Mouse (Mus musculus) forebrain, embryonic 12.5 days (tissue): ENCODE measurements around the gene Apbb2. TPM values are rescaled to one million over a fixed set of nuclear protein-coding genes. Genes with fewer than 3 reads are reported as not detected.
A peak's percentile ranks its signal among the peaks of the same experiment; 100 is the strongest.

ENCODE experiments used
- ATAC-seq: fragments of 200-750 bp; cut with Nextera tagmentation; 2 replicates; pipeline ENCODE4 v1.8.0; 2017; ENCODE audit warnings: moderate TSS enrichment; ENCODE audit not compliant: low FRiP score
- H3K27ac ChIP-seq: fragments of 300-500 bp; sonication (generic); 2 replicates; pipeline ENCODE4 v1.5.1; 2016; ENCODE audit warnings: mild to moderate bottlenecking
- H3K27me3 ChIP-seq: fragments of 300-500 bp; sonication (generic); 2 replicates; pipeline ENCODE4 v1.6.1; 2016; ENCODE audit warnings: mild to moderate bottlenecking
- H3K36me3 ChIP-seq: fragments of 300-500 bp; sonication (generic); replicated peaks from 2 replicates; pipeline ENCODE4 v1.6.1; 2016; ENCODE audit warnings: mild to moderate bottlenecking
- H3K4me1 ChIP-seq: fragments of 300-500 bp; sonication (generic); 2 replicates; pipeline ENCODE4 v1.6.1; 2016
- H3K4me2 ChIP-seq: fragments of 300-500 bp; sonication (generic); 2 replicates; pipeline ENCODE4 v1.6.1; 2016; ENCODE audit warnings: mild to moderate bottlenecking, moderate library complexity
- H3K4me3 ChIP-seq: fragments of 300-500 bp; sonication (generic); replicated peaks from 2 replicates; pipeline ENCODE4 v1.5.1; 2016; ENCODE audit warnings: mild to moderate bottlenecking
- H3K9ac ChIP-seq: fragments of 300-500 bp; sonication (generic); 2 replicates; pipeline ENCODE4 v1.6.1; 2016; ENCODE audit warnings: mild to moderate bottlenecking
- H3K9me3 ChIP-seq: fragments of 300-500 bp; sonication (generic); 2 replicates; pipeline ENCODE4 v1.6.1; 2016
- WGBS: fragments of 180-500 bp; shearing (Covaris S2); methylation state at CpG from one replicate; pipeline ENCODE4 v1.1.7; 2016; 5-methylcytosine and 5-hydroxymethylcytosine counted together
- polyA plus RNA-seq: library from polyadenylated mRNA; unstranded; fragments of >200 nt; fragmentation: Nextera tagmentation; extraction: Ambion mirVana; gene quantifications from 2 replicates; pipeline ENCODE4 v1.2.1, GENCODE M21; 2016

Gene Apbb2
- 53.4 and 56.5 TPM in 2 replicates for polyA plus RNA-seq

DNA sequence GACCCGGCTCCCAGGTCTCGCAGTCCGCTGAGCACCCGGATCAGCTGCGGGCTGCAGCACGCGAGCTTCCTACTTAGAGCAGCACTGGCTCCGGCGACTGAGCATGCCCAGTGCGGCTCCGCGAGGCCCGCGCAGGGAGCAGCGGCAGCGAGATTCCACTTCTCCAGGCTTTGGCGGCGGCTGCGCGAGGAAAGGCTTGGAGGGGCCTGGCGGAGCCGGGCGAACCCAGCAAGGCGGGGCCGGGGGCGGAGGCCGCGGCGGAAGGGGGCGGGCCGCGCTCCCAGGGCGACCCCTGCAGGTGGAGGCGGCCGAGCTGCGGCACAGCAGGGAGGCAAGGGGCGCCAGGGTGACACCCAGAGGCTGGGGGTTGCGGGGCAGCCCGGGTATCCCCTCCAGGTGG is at the start of gene Apbb2:
Apbb2 (minus strand) TSS at position 188 of the 400 bp plus-strand sequence.
- peak within 1 kb of the TSS; percentile 94 for H3K9ac ChIP-seq
- H3K27me3 ChIP-seq: 0 out of 2 replicates have a peak, but pooled peaks cover 6% of the 10 kb centered on the region
- H3K36me3 ChIP-seq: no peaks in the 10 kb centered on the region
- 0% methylated on average over 38 of the region's 39 CpGs for WGBS
- peak; percentile 93 for ATAC-seq
- peak within 1 kb of the TSS; percentile 98 for H3K27ac ChIP-seq
- peak within 1 kb of the TSS; percentile 81 for H3K4me2 ChIP-seq
- peak within 1 kb of the TSS; percentile 87 for H3K4me3 ChIP-seq
- peaks cover 33% of the 10 kb centered on the region for H3K4me1 ChIP-seq
- no peaks in the 10 kb centered on the region for H3K9me3 ChIP-seq

DNA sequence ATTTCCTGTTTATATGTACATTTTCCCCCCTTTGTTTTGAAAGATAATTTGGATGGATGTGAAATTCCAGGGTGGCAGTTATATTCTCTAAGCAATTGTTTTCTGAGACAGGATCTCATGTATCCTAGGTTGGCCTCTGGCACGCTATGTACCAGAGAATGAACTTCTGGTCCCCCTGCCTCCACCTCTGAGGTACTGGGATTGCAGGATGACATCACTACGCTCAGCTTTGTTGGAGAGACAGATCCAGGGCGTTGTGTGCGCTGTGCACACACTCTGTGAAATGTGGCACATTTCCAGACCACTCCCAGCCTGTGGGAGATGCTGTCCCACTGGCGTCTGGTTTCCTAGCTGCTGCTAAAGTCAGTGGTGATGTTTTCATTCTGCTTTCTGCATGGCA is 35.6 kb upstream of the Apbb2 start:
- Histone ChIP-seq H3K36me3 (no peaks in the 10 kb centered on the region), H3K4me3 (no peak overlapping the region), H3K4me2 (no peak overlapping the region), H3K9me3 (no peaks in the 10 kb centered on the region), H3K9ac (no peak overlapping the region), H3K27ac (no peak overlapping the region), H3K27me3 (no peaks in the 10 kb centered on the region), H3K4me1 (peaks cover 3% of the 10 kb centered on the region; the same call in 1 of the 2 replicates)
- WGBS: 62% methylated on average over 5 of the region's 5 CpGs
- ATAC-seq: no peak

DNA sequence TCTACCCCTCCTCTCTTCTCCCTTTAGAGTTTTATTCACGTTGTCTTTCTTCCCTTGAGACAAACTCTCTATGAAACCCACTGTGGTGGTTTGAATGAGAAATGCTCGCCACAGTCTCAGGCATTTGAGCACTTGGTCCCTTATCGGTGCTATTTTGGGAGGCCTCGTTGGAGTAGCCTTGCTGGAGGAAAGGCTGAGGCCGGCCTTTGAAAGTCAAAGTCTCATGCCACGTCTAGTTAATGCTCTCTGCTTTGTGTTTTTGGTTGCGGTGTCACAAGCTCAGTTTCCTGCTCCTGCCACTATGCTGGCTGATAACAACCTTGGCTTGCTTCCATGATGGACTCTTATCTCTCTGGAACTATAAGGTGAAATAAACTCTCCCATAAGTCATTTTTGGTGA is 28.9 kb upstream of the Apbb2 start:
- no peaks in the 10 kb centered on the region for H3K36me3 ChIP-seq
- H3K9me3 ChIP-seq: no peaks in the 10 kb centered on the region
- no peak overlapping the region for H3K9ac ChIP-seq
- no peak overlapping the region for H3K27ac ChIP-seq
- H3K4me1 ChIP-seq: no peaks in the 10 kb centered on the region
- H3K4me3 ChIP-seq: no peak overlapping the region
- no peak overlapping the region for H3K4me2 ChIP-seq
- no peak for ATAC-seq
- 77% methylated on average over 7 of the region's 7 CpGs for WGBS
- no peaks in the 10 kb centered on the region for H3K27me3 ChIP-seq

DNA sequence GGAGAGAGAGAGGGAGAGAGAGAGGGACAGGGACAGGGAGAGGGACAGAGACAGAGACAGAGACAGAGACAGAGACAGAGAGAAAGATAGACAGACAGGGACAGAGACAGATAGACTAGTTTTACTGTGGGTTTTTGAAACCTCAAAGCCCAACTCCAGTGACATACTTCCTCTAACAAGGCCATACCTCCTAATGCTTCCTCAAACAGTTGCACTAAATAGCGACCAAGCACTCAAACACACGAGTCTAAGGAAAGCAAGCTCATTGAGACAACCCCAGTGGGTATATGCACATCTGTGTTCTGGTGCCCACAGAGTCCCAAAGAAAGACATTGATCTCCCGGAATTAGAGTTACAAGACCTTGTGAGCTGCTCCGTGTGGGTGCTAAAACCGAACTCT is 24.7 kb upstream of the Apbb2 start:
- H3K4me1 ChIP-seq: no peaks in the 10 kb centered on the region

DNA sequence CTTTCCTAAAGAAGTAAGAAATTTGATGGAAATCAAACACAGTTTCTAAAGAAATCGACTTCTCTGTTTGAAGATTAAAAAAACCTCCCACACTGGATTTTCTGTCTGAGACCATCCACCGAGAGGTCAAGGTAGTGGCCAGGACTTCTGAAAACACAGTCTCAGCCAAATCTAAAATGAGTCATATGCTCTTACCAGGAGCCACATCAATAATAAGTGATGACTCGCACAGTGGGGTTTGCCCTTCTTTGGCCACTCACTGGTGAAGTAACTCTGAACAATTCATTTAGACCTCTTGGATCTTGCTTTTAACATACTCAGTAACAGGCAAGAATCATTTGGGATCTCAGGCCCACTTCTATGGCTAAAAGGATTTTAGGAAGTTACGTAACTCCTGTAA is 23.6 kb upstream of the Apbb2 start:
- Histone ChIP-seq H3K4me3 (no peak overlapping the region), H3K36me3 (no peaks in the 10 kb centered on the region), H3K9me3 (no peaks in the 10 kb centered on the region), H3K27me3 (no peaks in the 10 kb centered on the region), H3K4me1 (no peaks in the 10 kb centered on the region), H3K9ac (no peak overlapping the region), H3K27ac (no peak overlapping the region), H3K4me2 (no peak overlapping the region)
- 94% methylated on average over 4 of the region's 4 CpGs for WGBS
- no peak for ATAC-seq

More for the DNA sequence above, 24.7 kb upstream of the Apbb2 start:
- Histone ChIP-seq H3K4me2 (no peak overlapping the region), H3K27ac (no peak overlapping the region), H3K36me3 (no peaks in the 10 kb centered on the region), H3K9me3 (no peaks in the 10 kb centered on the region), H3K4me3 (no peak overlapping the region), H3K27me3 (no peaks in the 10 kb centered on the region), H3K9ac (no peak overlapping the region)
- no peak for ATAC-seq
- 89% methylated on average over 5 of the region's 5 CpGs for WGBS

DNA sequence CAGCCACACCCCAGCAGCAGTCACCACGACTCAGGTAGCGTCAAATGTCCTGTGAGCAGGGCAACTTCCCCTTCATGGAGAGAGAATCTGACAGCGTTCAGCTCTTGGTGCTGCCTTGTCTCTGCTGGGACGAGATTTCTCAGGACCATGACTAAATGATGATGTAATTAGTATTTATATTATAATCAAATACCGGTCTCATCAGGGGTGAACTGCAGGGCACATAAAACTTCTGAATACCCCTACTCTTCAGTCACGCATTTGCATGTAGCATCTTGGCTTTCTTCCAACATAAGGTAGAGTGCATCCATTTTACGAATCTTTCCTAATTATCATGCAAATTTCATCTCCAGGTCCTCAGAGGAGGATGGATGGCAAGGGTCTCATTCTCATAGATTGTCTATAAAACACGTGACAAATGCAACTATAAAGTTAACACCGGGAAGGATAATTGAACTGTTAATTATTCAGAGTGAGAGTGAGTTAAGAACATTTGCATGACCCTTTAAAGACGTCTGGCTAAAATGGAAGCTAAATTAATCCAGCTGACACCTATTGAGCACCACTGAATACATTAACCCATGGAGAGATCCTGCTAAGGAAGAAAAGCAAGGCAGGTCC is 17.0 kb upstream of the Apbb2 start:
- H3K4me3 ChIP-seq: no peak overlapping the region
- H3K27ac ChIP-seq: no peak overlapping the region
- H3K4me2 ChIP-seq: no peak overlapping the region
- H3K9me3 ChIP-seq: no peaks in the 10 kb centered on the region
- no peaks in the 10 kb centered on the region for H3K36me3 ChIP-seq
- H3K9ac ChIP-seq: no peak overlapping the region
- H3K4me1 ChIP-seq: no peaks in the 10 kb centered on the region
- ATAC-seq: no peak
- WGBS: 41% methylated on average over 10 of the region's 10 CpGs
- no peaks in the 10 kb centered on the region for H3K27me3 ChIP-seq

DNA sequence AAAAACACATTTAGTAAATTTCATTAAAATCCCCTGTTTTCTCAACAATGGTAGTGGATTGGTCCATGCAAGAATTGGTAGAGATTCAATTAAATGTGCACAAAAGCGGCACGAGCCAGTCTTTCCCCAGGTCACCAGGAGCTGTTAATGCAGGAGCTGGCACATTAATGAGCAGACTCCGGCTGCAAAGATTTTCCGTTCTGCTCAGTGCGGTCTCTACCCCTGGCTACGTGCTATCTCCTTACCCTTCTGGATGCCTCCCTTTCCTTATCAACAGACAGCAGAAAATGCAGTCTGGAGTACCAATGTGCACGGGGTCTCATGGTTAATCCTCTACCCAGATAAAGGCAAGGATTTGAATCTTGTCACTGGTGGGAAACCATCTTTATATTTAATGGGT is 9.2 kb upstream of the Apbb2 start:
- H3K4me3 ChIP-seq: no peak overlapping the region
- no peaks in the 10 kb centered on the region for H3K9me3 ChIP-seq
- no peak overlapping the region for H3K4me2 ChIP-seq
- no peaks in the 10 kb centered on the region for H3K36me3 ChIP-seq
- 0 out of 2 replicates have a peak, but pooled peaks cover 3% of the 10 kb centered on the region for H3K4me1 ChIP-seq
- H3K9ac ChIP-seq: no peak overlapping the region
- no peak overlapping the region for H3K27ac ChIP-seq
- 0 out of 2 replicates have a peak, but pooled peaks cover 5% of the 10 kb centered on the region for H3K27me3 ChIP-seq
- WGBS: 33% methylated on average over 7 of the region's 7 CpGs
- 0 out of 2 replicates have a peak, but pooled peaks have one; percentile 51 for ATAC-seq

DNA sequence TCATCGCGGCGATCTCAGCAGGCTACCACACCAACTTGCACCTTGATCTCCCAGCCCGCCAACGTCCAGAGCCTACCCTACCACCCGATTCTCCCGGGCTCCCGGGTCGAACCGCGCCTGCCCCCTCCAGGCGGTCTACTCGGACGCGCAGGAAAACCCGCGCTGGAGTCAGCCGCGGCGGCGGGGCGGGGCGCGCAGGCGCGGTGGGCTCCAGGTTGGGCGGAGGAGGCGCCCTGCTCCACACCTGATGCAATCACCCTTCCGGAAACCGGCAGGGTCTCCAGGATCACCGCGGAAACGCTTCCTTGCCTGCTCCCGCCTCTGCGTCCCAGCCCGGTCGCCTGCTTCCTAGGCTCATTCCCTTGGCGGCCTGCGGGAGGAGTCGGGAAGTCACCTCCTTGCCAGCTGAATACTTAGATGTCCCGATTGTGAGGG is 1.6 kb upstream of the Apbb2 start:
- Histone ChIP-seq H3K27me3 (0 out of 2 replicates have a peak, but pooled peaks cover 6% of the 10 kb centered on the region), H3K9me3 (no peaks in the 10 kb centered on the region), H3K4me1 (peaks cover 23% of the 10 kb centered on the region), H3K27ac (peak overlapping the region; percentile 51; the same call in 1 of the 2 replicates), H3K9ac (peak overlapping the region; percentile 66), H3K36me3 (no peaks in the 10 kb centered on the region), H3K4me2 (peak overlapping the region; percentile 81), H3K4me3 (peak overlapping the region; percentile 58)
- WGBS: under 1% methylated on average over 41 of the region's 41 CpGs
- peak; percentile 60 for ATAC-seq

DNA sequence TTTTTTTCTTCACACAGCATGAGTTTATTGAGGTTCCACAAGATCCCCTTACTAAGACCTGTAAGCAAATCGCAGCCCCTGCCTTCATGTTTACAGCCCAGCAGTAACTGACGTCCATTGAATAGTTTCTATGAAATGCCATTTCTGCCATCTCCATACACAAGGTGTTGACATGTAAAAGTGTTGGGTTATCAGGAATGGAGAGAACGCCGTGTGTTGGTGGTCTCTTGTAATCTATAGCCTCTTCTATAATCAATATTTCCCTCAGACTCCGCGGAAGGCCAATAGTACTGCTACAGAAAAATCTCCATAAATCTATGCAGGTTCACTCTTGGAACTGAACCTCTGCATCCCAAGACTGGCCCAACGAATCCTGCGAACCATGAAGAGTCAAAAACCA is 1.1 kb upstream of the Apbb2 start:
- 0 out of 2 replicates have a peak, but pooled peaks cover 6% of the 10 kb centered on the region for H3K27me3 ChIP-seq
- H3K36me3 ChIP-seq: no peaks in the 10 kb centered on the region
- 0 out of 2 replicates have a peak overlapping the region, but pooled peaks have one; percentile 51 for H3K27ac ChIP-seq
- H3K9ac ChIP-seq: peak overlapping the region; percentile 66
- peaks cover 23% of the 10 kb centered on the region for H3K4me1 ChIP-seq
- peak overlapping the region; percentile 58 for H3K4me3 ChIP-seq
- ATAC-seq: no peak
- no peaks in the 10 kb centered on the region for H3K9me3 ChIP-seq
- 46% methylated on average over 8 of the region's 8 CpGs for WGBS
- H3K4me2 ChIP-seq: peak overlapping the region; percentile 81

DNA sequence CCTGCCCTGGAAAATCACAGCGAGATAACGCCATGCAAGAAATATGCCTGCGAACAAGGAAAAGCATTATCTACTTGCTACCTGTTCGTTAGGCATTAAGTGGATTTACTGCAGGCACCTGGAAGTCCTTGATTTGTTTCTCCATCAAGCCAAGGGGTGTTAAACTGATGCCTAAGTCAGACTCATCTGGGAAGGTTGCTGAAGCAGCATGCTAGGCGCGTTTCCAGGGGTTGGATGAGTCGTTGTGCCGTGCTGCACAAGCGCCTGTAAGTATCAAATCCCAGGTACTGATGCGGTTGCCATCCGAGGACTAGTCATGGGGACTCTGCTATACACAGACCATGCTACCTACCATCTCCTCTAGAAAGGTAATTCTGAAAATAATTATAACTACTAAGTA is 611 bp upstream of the Apbb2 start:
- peak overlapping the region; percentile 98 for H3K27ac ChIP-seq
- peaks cover 27% of the 10 kb centered on the region for H3K4me1 ChIP-seq
- H3K9me3 ChIP-seq: no peaks in the 10 kb centered on the region
- no peaks in the 10 kb centered on the region for H3K36me3 ChIP-seq
- no peak for ATAC-seq
- H3K4me2 ChIP-seq: peak overlapping the region; percentile 81
- no peak overlapping the region for H3K9ac ChIP-seq
- H3K27me3 ChIP-seq: 0 out of 2 replicates have a peak, but pooled peaks cover 6% of the 10 kb centered on the region
- WGBS: 31% methylated on average over 11 of the region's 11 CpGs
- H3K4me3 ChIP-seq: peak overlapping the region; percentile 87; the same call in 1 of the 2 replicates

DNA sequence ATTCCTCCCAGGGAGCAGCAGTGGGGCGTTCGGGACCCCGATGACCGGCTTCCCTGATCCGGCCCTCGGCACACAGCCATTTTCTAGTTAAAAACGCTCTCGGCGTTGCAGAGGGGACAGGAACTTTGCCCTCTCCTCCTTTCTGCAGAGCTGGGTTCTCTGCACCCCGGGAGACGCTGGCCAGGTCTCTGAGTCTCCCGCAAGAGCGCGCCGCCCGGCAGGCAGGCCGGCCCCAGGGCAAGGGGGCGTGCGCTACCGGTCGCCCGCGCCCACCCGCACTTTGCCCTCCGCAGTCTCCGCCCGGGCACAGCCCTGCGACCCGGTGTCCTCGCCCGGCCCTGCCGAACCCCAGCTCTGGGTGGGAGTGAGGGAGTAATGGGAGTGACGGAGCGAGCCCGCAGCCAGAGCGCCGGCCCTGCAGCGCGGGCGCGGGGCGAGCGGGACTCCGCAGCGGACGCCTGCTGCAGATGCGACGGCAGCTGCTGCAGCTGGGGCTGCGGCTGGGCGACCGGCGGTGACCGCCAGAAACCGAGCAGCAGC is 593 bp downstream of the Apbb2 start:
- peak overlapping the region; percentile 98 for H3K27ac ChIP-seq
- H3K27me3 ChIP-seq: 0 out of 2 replicates have a peak, but pooled peaks cover 6% of the 10 kb centered on the region
- H3K4me3 ChIP-seq: peak overlapping the region; percentile 87
- peaks cover 38% of the 10 kb centered on the region for H3K4me1 ChIP-seq
- WGBS: under 1% methylated on average over 40 of the region's 54 CpGs
- H3K4me2 ChIP-seq: peak overlapping the region; percentile 81
- peak overlapping the region; percentile 94 for H3K9ac ChIP-seq
- peak; percentile 71 for ATAC-seq
- no peaks in the 10 kb centered on the region for H3K9me3 ChIP-seq
- H3K36me3 ChIP-seq: no peaks in the 10 kb centered on the region

DNA sequence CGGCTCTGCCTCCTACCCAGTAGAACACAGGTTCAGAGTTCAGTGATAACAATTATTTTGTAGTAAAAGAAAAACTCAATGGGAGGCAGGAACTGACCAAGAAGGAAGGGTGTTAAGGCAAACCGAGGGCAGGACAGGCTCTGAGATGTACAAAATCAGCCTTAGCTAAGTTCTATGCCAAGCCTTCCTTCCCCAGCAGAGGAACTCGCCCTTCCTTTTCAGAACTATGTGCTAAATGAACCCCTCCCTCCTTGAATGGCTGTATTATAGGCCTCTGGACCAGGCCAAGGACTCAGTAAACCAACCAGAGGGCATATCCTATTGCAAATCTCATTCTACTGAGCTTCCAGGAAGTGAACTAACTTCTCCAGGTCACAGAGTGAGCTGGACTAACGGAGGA is 3.6 kb downstream of the Apbb2 start:
- no peak overlapping the region for H3K27ac ChIP-seq
- no peaks in the 10 kb centered on the region for H3K36me3 ChIP-seq
- H3K9ac ChIP-seq: no peak overlapping the region
- 0 out of 2 replicates have a peak, but pooled peaks cover 6% of the 10 kb centered on the region for H3K27me3 ChIP-seq
- H3K4me3 ChIP-seq: no peak overlapping the region
- peaks cover 39% of the 10 kb centered on the region for H3K4me1 ChIP-seq
- ATAC-seq: no peak
- 82% methylated on average over 4 of the region's 4 CpGs for WGBS
- H3K9me3 ChIP-seq: no peaks in the 10 kb centered on the region
- no peak overlapping the region for H3K4me2 ChIP-seq
